Mouse (Mus musculus): ENCODE measurements around the gene Spin2-ps6.
"Not testable (repeated sequence)": the region's sequence is repeated elsewhere in the genome, so short reads cannot be mapped to it uniquely, and the experiment has no call there.

The Spin2-ps6 gene

DNA sequence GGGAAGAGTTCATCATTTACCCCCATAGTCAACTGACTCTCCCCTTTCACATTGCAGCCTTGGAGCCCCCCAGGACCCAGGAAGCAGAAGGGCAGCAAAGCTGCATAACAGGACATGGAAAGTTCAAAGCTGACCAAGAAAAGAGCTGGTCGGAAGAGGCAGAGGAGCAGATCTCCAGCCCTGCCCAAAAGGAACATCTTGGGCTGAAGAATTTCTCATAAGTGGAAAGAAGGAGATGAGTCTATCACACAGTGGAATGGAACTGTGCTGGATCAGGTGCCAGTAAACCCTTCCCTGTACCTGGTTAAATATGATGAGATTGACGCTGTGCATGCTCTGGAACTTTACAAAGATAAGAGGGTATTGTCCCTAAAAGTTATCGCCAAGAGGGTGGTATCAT lies at the start of gene Spin2-ps6:
Gene Spin2-ps6 (plus strand): TSS at position 301 of the 400 bp plus-strand sequence.
- DNase-seq (ENCODE audit: low spot score): not testable (repeated sequence)
